ENCODE assay signal across 11 mouse cellular contexts in the genomic region with DNA sequence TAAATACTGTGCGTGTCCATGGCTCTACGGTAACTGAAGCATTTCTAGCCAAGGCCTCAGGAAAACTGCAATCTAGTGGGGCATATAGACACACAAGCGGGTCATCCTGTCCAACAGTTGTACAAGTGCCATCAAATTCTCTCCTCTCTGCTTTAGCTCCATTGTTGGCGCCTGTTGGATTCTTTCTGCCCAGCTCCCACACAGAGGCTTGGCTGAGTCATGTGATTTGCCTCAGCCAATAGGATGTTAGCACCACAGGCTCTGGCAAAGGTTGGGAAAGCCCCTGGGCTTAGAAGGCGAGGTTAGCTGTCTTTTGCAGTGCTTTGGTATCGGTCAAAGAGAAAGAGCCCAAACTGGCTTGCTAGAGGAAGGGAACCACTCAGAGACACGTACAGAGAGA. TPM values are rescaled to one million over a fixed set of nuclear protein-coding genes. Genes with fewer than 3 reads are reported as not detected.
DNase-seq lines count a peak whose midpoint lies in the region; ATAC-seq and TF ChIP-seq lines count a peak whose summit lies in the region.
"Had no signal": no experiment of that assay in that cellular context is flagged by ENCODE, and none has a peak within 500 bp of the region (broad histone marks: within the 10 kb centered on the region; RNA-seq: fewer than 3 reads in every experiment).

No protein-coding gene starts in this region.

- H3K4me1 ChIP-seq in embryonic facial prominence, embryonic 11.5 days (ENCODE audit: control insufficient read depth, insufficient read depth, low read length) = no peaks in the 10 kb centered on the region
- peaks cover 3% of the 10 kb centered on the region; the same call in 1 of the 2 replicates for H3K4me1 ChIP-seq in embryonic facial prominence, embryonic 10.5 days
- peaks cover 10% of the 10 kb centered on the region for H3K4me1 ChIP-seq in midbrain, embryonic 10.5 days
- no peaks in the 10 kb centered on the region for H3K4me1 ChIP-seq in midbrain, embryonic 16.5 days (ENCODE audit: control insufficient read depth, insufficient read depth, low read length)
- H3K4me1 ChIP-seq in intestine, postnatal 0 days (replicated peaks; ENCODE audit: control insufficient read depth, insufficient read depth, low read length) = no peaks in the 10 kb centered on the region
- H3K4me1 ChIP-seq: liver, embryonic 15.5 days had no signal

- no peaks in the 10 kb centered on the region for H3K36me3 ChIP-seq in embryonic facial prominence, embryonic 11.5 days (replicated peaks; ENCODE audit: control insufficient read depth, insufficient read depth, low read depth, low read length)
- H3K36me3 ChIP-seq in embryonic facial prominence, embryonic 10.5 days (replicated peaks) = no peaks in the 10 kb centered on the region
- H3K36me3 ChIP-seq in midbrain, embryonic 10.5 days = no peaks in the 10 kb centered on the region
- H3K36me3 ChIP-seq in midbrain, embryonic 16.5 days (ENCODE audit: control insufficient read depth, insufficient read depth, low read length) = no peaks in the 10 kb centered on the region
- H3K36me3 ChIP-seq in intestine, postnatal 0 days (ENCODE audit: control insufficient read depth, insufficient read depth) = no peaks in the 10 kb centered on the region
- H3K36me3 ChIP-seq: liver, embryonic 15.5 days had no signal

- 68% methylated on average over 7 of the region's 7 CpGs for WGBS in embryonic facial prominence, embryonic 11.5 days
- WGBS in embryonic facial prominence, embryonic 10.5 days = 65% methylated on average over 7 of the region's 7 CpGs
- 72% methylated on average over 7 of the region's 7 CpGs for WGBS in midbrain, embryonic 10.5 days
- WGBS in midbrain, embryonic 16.5 days = 62% methylated on average over 7 of the region's 7 CpGs
- 71% methylated on average over 7 of the region's 7 CpGs for WGBS in intestine, postnatal 0 days

- H3K9ac ChIP-seq in embryonic facial prominence, embryonic 11.5 days (replicated peaks; ENCODE audit: low read length) = no peak overlapping the region
- no peak overlapping the region for H3K9ac ChIP-seq in midbrain, embryonic 16.5 days (ENCODE audit: low read depth, low read length)
- H3K9ac ChIP-seq in intestine, postnatal 0 days (ENCODE audit: low read depth, low read length) = no peak overlapping the region
- H3K9ac ChIP-seq: liver, embryonic 15.5 days had no signal

- no peak overlapping the region for H3K4me3 ChIP-seq in embryonic facial prominence, embryonic 11.5 days (ENCODE audit: low read depth, low read length)
- no peak overlapping the region for H3K4me3 ChIP-seq in embryonic facial prominence, embryonic 10.5 days
- no peak overlapping the region for H3K4me3 ChIP-seq in midbrain, embryonic 10.5 days
- no peak overlapping the region for H3K4me3 ChIP-seq in midbrain, embryonic 16.5 days (ENCODE audit: low read depth, low read length)
- H3K4me3 ChIP-seq in intestine, postnatal 0 days (ENCODE audit: low read depth, low read length) = no peak overlapping the region
- H3K4me3 ChIP-seq: liver, embryonic 15.5 days had no signal

- H3K27ac ChIP-seq in embryonic facial prominence, embryonic 11.5 days (replicated peaks; ENCODE audit: low read depth, low read length) = no peak overlapping the region
- no peak overlapping the region for H3K27ac ChIP-seq in embryonic facial prominence, embryonic 10.5 days (replicated peaks)
- peak overlapping the region; percentile 29; the same call in 1 of the 2 replicates for H3K27ac ChIP-seq in midbrain, embryonic 10.5 days (replicated peaks)
- no peak overlapping the region for H3K27ac ChIP-seq in midbrain, embryonic 16.5 days (ENCODE audit: low read length)
- no peak overlapping the region for H3K27ac ChIP-seq in intestine, postnatal 0 days (ENCODE audit: low read depth, low read length)
- H3K27ac ChIP-seq: liver, embryonic 15.5 days had no signal

- H3K9me3 ChIP-seq in embryonic facial prominence, embryonic 11.5 days (replicated peaks; ENCODE audit: control insufficient read depth, low read length) = no peaks in the 10 kb centered on the region
- H3K9me3 ChIP-seq in embryonic facial prominence, embryonic 10.5 days = no peaks in the 10 kb centered on the region
- H3K9me3 ChIP-seq in midbrain, embryonic 10.5 days (replicated peaks) = no peaks in the 10 kb centered on the region
- no peaks in the 10 kb centered on the region for H3K9me3 ChIP-seq in midbrain, embryonic 16.5 days (replicated peaks; ENCODE audit: control insufficient read depth, low read length, poor library complexity, severe bottlenecking)
- H3K9me3 ChIP-seq in intestine, postnatal 0 days (ENCODE audit: control insufficient read depth) = no peaks in the 10 kb centered on the region
- H3K9me3 ChIP-seq: liver, embryonic 15.5 days had no signal

- no peak for TF ChIP-seq CTCF in intestine, postnatal 0 days (IDR thresholded peaks at IDR 0.05; ENCODE audit: low read depth)

- H3K4me2 ChIP-seq in embryonic facial prominence, embryonic 11.5 days (ENCODE audit: low read depth, low read length) = no peak overlapping the region
- no peak overlapping the region for H3K4me2 ChIP-seq in midbrain, embryonic 16.5 days (ENCODE audit: low read length)
- H3K4me2 ChIP-seq in intestine, postnatal 0 days (replicated peaks; ENCODE audit: low read depth) = no peak overlapping the region
- H3K4me2 ChIP-seq: liver, embryonic 15.5 days had no signal

- peak; percentile 6 for DNase-seq in embryonic facial prominence, embryonic 11.5 days (ENCODE audit: low spot score)
- DNase-seq in embryonic facial prominence, embryonic 10.5 days (ENCODE audit: low spot score) = no peak
- DNase-seq in midbrain, embryonic 10.5 days (ENCODE audit: low spot score) = peak; percentile 30
- DNase-seq in ES-CJ7 (ENCODE audit: low read depth, low spot score) = peak; percentile 73
- DNase-seq in mesoderm, embryonic 11.5 days (ENCODE audit: low read depth, low spot score) = peak; percentile 7
- no peak for DNase-seq in kidney, postnatal 36 days
- DNase-seq: adrenal gland, postnatal 25 days; kidney, adult 11 months had no signal

- no peaks in the 10 kb centered on the region for H3K27me3 ChIP-seq in embryonic facial prominence, embryonic 11.5 days (ENCODE audit: control insufficient read depth, insufficient read depth, low read length)
- H3K27me3 ChIP-seq in embryonic facial prominence, embryonic 10.5 days (replicated peaks; ENCODE audit: low read depth, poor library complexity, severe bottlenecking) = no peaks in the 10 kb centered on the region
- H3K27me3 ChIP-seq in midbrain, embryonic 10.5 days (ENCODE audit: low read depth, poor library complexity, severe bottlenecking) = no peaks in the 10 kb centered on the region
- no peaks in the 10 kb centered on the region for H3K27me3 ChIP-seq in midbrain, embryonic 16.5 days (ENCODE audit: control insufficient read depth, insufficient read depth, low read depth, low read length)
- no peaks in the 10 kb centered on the region for H3K27me3 ChIP-seq in intestine, postnatal 0 days (replicated peaks; ENCODE audit: control insufficient read depth, insufficient read depth, low read length)
- H3K27me3 ChIP-seq: liver, embryonic 15.5 days had no signal

- ATAC-seq in embryonic facial prominence, embryonic 11.5 days (replicated peaks; ENCODE audit: insufficient number of reproducible peaks, low FRiP score, low TSS enrichment, low read depth) = no peak
- ATAC-seq in midbrain, embryonic 16.5 days = no peak
- no peak for ATAC-seq in intestine, postnatal 0 days

RNA-seq across cellular contexts. Expression of a gene that starts 42.1 kb away (rescaled TPM):
- polyA plus RNA-seq in embryonic facial prominence, embryonic 11.5 days (2014; fragmentation: Nextera tagmentation; extraction: Ambion mirVana) = 301 and 327 TPM in 2 replicates
- 279 and 285 TPM in 2 replicates for polyA plus RNA-seq in embryonic facial prominence, embryonic 10.5 days (2016; fragmentation: Nextera tagmentation; extraction: Ambion mirVana)
- polyA plus RNA-seq in midbrain, embryonic 10.5 days (2016; fragmentation: Nextera tagmentation; extraction: Ambion mirVana) = 267 and 269 TPM in 2 replicates
- polyA plus RNA-seq in midbrain, embryonic 16.5 days (2015; fragmentation: Nextera tagmentation; extraction: Ambion mirVana) = 118 and 137 TPM in 2 replicates
- polyA plus RNA-seq in intestine, postnatal 0 days (2015; fragmentation: Nextera tagmentation; extraction: Ambion mirVana) = 57.7 and 65.8 TPM in 2 replicates

RNA-seq across cellular contexts. Expression of a gene that starts 54.1 kb away (rescaled TPM):
- polyA plus RNA-seq in embryonic facial prominence, embryonic 11.5 days (2014; fragmentation: Nextera tagmentation; extraction: Ambion mirVana) = 0.06 and 0.15 TPM in 2 replicates
- polyA plus RNA-seq in embryonic facial prominence, embryonic 10.5 days (2016; fragmentation: Nextera tagmentation; extraction: Ambion mirVana) = 0.06 and 0.19 TPM in 2 replicates
- 0.15 and 0.23 TPM in 2 replicates for polyA plus RNA-seq in midbrain, embryonic 10.5 days (2016; fragmentation: Nextera tagmentation; extraction: Ambion mirVana)
- 4.6 and 8.3 TPM in 2 replicates for polyA plus RNA-seq in midbrain, embryonic 16.5 days (2015; fragmentation: Nextera tagmentation; extraction: Ambion mirVana)
- polyA plus RNA-seq in intestine, postnatal 0 days (2015; fragmentation: Nextera tagmentation; extraction: Ambion mirVana) = 0.04 and 0.25 TPM in 2 replicates

Comparison
In these comparisons a context has a peak if more than half of its experiments do, and no peak if none do; other contexts are left out.
1. DNase-seq: peak in embryonic facial prominence, embryonic 11.5 days (single experiment), midbrain, embryonic 10.5 days (single experiment), ES-CJ7 (single experiment) and mesoderm, embryonic 11.5 days (single experiment); none in embryonic facial prominence, embryonic 10.5 days (single experiment) and kidney, postnatal 36 days (0 of 2).